Mouse (Mus musculus): ENCODE results near the gene Dusp22. TPM values are rescaled to one million over a fixed set of nuclear protein-coding genes. Genes with fewer than 3 reads are reported as not detected.

Gene Dusp22
- polyA plus RNA-seq, 1 experiment from 2014 or later, result 13.9 TPM

- Histone ChIP-seq H3K79me2 (ENCODE audit: inconsistent target) (no peaks in the 10 kb centered on the region), H3K27ac (no peak overlapping the region), H3K36me3 (ENCODE audit: inconsistent target) (no peaks in the 10 kb centered on the region), H3K4me3 (ENCODE audit: inconsistent target) (no peak overlapping the region)
- 81% methylated on average over 9 of the region's 9 CpGs for WGBS (ENCODE audit: missing documents)
Observed at GRCm38 (mm10) chr13:30755998-30756639, 96.3 kb downstream of the Dusp22 start.

- Histone ChIP-seq H3K79me2 (ENCODE audit: inconsistent target) (no peaks in the 10 kb centered on the region), H3K4me3 (ENCODE audit: inconsistent target) (no peak overlapping the region), H3K27ac (no peak overlapping the region), H3K36me3 (ENCODE audit: inconsistent target) (no peaks in the 10 kb centered on the region)
- WGBS (ENCODE audit: missing documents), result 95% methylated on average over 14 of the region's 14 CpGs
Observed at GRCm38 (mm10) chr13:30757264-30757900, 97.6 kb downstream of the Dusp22 start.

- no peak overlapping the region for H3K4me3 ChIP-seq (ENCODE audit: inconsistent target)
- WGBS (ENCODE audit: missing documents), result 90% methylated on average over 11 of the region's 11 CpGs
- no peaks in the 10 kb centered on the region for H3K36me3 ChIP-seq (ENCODE audit: inconsistent target)
Observed at GRCm38 (mm10) chr13:30758789-30759381, 99.1 kb downstream of the Dusp22 start.

GRCm38 (mm10) chr13:30760374-30761090 is 100.7 kb downstream of the Dusp22 start:
- Histone ChIP-seq H3K4me3 (ENCODE audit: inconsistent target) (no peak overlapping the region), H3K79me2 (ENCODE audit: inconsistent target) (no peaks in the 10 kb centered on the region), H3K27ac (no peak overlapping the region), H3K36me3 (ENCODE audit: inconsistent target) (no peaks in the 10 kb centered on the region)
- WGBS (ENCODE audit: missing documents), result 91% methylated on average over 3 of the region's 3 CpGs

More at GRCm38 (mm10) chr13:30758789-30759381, 99.1 kb downstream of the Dusp22 start:
- no peaks in the 10 kb centered on the region for H3K79me2 ChIP-seq (ENCODE audit: inconsistent target)
- H3K27ac ChIP-seq, result no peak overlapping the region

Other genes with a start within 250 kb of the Dusp22 start
- 42.0 to 93.7 TPM (median 89.2 TPM) in 3 replicates for gene Uqcrfs1, start 114.6 kb upstream of the Dusp22 start, polyA plus RNA-seq (2018)
- gene Irf4, start 89.2 kb downstream of the Dusp22 start, polyA plus RNA-seq (2018), result 0.88 to 1.5 TPM (median 1.2 TPM) in 3 replicates

All from macrophage (primary cell).